Mouse (Mus musculus): Measurements from ENCODE around the gene Cuedc2.
A peak's percentile ranks its signal among the peaks of the same experiment; 100 is the strongest.

Gene Cuedc2

DNA sequence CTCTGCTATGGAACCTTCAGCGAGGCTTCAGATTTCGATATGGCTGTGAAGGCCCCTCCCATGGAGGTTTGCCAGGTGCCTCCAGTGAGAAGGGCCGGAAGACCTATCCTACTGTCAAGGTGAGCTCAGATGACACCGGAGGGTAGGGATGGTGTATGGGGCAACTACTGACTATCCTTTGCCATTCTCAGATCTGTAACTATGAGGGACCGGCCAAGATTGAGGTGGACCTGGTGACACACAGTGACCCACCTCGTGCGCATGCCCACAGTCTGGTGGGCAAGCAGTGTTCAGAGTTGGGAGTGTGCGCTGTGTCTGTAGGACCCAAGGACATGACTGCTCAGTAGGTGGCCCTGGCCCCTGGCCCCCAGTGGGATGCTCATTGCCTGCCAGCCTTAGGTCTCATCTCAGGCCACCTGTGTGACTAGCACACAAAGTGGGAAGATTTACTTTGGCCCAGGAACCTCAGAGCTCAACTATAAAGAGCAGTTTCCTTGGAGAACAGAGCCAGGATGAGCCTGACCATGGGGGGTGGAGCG is 31.7 kb downstream of the Cuedc2 start:
- no peak for DNase-seq (ENCODE audit: low spot score)

DNA sequence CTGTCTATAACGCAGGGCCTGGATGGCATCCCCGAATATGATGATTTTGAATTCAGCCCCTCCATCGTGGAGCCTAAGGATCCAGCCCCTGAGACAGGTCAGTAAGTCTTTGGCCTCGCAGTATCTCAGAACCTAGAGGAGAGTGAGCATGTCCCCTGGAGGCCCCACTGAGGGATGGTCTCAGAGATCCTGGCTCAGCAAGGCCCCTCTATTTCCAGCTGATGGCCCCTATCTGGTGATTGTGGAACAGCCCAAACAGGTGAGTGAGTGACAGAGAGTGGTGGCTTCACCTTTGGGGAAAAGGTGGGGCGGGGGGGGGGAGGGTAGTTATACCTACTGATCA is 32.3 kb downstream of the Cuedc2 start:
- no peak for DNase-seq (ENCODE audit: low spot score)

DNA sequence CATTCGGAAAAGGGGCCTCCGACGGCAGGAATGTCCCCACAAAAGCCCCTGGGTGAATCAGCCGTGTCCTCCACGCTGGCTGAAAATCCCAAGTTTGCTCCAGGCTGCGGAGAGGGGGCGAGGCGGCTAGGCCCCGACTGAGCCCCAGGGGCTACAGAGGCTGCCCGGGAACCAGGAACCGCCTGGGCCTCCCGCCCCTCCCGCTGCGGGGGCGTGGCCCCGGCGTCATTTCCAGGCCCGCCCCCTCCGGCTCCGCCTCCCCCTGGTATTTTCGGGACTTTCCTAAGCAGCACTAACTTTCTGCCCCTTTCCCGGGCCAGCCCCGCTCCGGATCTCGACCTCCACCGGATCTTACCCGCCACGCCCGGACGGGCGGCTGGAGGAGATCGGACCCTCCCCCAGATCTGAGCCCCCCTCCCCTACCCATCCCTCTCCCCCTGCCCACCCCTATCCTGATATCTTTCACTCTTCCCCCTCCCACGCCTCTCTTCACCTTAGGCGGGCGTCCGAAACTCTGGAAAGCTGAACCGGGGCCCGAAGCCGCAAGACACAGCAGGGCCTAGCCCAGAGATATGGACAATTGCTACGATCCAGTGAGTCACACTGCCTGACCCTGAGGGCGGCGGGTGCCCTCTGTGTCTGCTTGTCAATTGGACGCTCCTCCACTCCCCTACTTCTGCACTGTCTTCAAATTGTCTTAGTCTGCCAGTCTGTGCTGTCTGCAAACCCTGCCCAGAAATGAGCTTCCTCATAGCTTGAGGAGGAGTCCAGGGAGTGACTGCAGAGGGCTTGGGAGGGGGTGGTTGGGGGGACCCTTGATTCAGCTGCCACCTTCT is 32.9 kb downstream of the Cuedc2 start:
- DNase-seq (ENCODE audit: low spot score) = peak; percentile 89

DNA sequence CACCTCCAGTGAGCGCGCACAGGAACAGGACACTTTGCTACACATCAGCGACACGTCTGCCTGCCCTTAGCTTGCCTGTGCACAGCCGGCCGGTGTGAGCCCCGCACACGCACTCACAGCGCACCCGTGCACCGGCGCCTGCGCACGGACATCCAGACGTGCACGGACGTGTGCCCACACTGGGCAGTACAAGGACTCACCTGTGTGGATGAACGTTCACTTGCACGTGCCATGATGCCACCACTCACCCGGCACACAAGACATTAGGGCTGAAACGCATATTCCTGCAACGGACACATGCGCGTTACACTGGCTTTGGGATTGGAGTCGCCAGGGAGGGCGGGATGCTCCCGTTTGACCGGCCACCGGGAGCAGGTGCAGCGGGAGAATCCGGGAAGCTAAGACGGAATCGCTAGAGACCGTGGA is 33.6 kb downstream of the Cuedc2 start:
- no peak for DNase-seq (ENCODE audit: low spot score)

DNA sequence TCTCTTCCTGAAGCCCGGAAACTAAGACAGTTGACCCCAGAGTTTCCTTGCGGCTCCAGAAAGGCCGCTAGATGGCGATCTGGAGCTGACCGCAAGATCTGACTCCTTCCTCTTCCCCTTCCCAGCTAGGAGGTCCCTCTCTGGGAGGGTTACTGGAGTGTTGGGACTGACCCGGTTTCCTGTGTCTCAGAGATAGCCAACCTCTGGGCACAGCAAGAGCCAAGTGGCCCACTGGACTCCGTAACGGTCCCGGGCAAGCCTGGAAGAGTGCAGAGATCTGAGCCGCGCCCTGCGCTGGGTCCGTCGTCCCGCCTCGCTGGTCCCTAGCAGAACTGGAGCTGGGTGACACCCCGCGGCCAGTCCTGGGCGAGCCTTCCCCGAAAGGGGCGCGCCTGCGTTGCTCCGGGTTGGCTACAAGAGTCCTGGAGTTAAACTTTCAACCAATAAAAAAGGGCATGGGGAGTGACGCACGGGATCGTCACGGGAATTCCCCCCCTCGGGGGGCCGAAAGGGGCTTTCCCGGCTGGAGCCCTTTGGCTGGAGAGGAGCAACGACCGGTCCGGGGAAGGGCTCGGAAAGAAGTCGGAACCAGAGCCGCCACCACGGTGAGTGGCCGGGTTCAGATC is 34.2 kb downstream of the Cuedc2 start, which contains the start of gene Nfkb2:
Gene Nfkb2, plus strand, starts transcription at position 105 of the 626 bp plus-strand sequence.
- peak; percentile 88 for DNase-seq (ENCODE audit: low spot score)

DNA sequence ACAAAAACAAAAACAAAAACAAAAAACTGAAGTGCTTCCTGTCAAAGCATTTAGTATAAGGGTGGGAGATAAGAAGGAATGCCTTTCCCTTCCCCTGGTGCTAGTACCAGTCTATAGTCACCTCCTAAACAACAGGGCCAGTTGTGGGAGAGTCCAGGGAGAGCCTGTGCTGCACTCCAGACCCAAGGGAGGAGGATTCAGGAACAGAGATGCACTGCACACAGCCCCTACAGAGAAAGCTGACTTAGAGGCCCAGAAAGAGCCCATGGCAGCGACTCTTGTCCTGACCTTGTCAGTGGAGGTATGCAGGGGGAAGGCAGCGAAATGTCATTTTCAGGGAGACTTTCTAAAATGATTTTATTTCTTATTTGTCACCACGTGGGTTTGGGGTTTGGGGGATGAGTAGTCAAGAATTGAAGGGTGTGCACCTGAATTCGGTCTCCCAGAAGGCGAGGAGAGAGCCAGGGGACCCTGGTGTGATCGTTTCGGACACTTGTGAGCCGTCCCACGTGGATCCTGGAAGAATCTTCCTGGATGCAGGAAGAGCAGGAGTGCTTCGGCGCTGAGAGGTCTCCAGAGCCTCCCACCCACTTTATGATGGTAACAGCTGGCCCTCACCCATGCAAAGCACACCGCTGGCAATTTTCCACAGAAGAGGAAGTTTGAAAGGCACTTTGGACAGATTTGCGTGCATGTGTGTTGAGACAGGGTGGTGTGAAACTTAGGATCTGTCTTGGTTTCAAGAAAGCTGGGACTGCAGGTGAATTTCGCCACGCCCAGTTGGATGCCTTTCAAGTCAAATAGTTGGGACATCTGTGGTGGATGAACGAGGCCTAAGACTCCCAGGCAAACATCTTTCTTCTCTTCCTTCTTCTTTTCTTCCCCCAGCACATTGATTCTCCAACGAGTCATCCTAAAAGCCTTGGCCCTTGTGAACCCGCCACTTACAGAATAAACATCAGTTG is 35.0 kb downstream of the Cuedc2 start:
- no peak for DNase-seq (ENCODE audit: low spot score)

DNA sequence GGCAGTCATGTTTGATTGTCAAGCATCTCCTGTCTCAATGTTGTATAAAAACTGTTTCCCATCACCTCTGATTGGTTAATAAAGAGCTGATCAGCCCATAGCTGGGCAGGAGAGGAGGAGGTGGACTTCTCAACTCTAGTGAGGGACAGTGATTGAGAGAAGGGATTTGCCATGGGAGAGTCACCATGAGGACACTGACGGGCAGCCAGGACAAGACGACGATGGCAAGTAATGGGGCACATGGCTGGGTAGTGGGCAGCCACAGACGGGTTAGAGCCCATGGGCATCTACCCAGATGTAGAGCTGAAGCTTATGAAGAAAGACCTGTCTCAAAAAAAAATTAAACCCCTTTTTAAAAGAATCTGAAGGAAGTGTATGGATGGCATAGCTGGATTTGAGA is 36.0 kb downstream of the Cuedc2 start:
- DNase-seq (ENCODE audit: low spot score) = no peak

DNA sequence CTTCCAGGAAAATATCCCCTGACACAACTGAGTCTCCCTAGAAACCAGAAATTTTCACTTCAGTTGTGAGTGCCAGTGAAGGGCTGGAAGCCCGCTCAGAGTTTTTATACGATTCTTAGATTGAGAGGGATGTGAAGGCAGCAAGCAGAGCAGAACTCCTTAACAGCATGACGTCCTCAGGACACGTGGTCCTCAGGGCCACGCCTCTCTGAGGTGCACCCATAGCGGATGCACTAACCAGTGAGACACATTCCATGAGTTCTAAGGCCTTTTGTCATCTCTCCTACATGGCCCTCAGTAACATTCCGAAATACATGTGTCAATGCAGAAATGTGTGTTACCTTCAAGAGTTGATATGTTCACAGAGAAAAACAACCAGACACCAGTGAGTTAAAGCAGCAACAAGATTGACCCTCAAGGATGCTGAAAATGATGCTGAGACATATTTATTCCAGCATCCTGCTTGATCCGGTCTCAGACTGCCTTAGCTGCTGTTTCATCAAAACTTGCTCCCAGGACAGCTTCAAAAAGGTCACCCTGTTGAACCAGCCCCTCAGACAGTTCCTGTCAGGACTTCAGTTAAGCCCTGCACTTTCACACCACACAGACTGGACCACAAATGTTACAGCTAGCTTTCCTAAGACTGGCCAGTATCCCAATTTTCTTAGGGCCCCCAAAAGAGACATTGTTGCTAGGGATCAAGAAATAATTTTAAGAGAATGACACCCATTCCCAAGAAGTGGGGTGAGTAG is 38.0 kb downstream of the Cuedc2 start:
- no peak for DNase-seq (ENCODE audit: low spot score)

DNA sequence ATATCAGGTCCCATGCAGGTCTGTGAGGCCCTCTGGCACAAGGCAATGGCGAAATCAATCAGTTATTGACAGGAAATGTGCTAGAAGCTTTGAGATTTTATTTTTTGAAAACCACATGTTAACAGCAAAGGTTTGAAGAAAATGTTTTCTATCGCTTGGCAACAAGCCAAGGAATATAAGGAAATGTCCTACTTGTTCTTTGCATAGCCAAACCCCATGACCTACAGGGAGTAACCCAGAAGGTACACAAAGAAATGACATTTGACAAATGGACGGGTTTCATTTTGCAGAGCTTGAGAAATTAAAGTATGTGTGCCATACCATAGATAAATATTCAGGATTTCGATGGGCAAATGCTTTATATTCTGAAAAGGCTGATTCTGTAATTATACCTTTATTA is 41.6 kb downstream of the Cuedc2 start:
- no peak for DNase-seq (ENCODE audit: low spot score)

DNA sequence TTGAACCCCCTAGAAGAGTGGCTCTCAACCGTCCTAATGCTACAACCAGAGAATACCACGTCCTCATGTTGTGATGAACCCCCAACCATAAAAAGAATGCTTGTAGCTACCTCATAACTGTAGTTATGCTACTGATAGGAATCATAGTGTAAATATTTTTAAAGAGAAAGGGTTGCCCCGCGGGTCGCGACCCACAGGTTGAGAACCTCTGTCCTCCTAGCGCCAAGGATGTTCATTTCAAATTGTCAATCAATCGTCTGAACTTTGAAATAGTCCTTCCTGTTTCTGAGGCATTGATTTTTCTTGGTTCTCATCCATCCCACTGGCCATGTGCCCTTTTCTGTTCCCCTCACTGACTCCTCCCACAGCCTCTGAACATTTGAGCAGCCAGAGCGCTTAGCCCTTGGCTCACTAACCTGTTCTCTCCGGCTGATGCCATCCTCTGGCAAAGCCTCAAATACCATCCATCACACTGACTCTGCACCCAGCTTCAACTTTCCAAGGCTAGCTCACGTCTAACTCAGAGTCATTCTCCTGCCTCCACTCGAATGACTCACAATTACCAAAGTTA is 47.9 kb downstream of the Cuedc2 start:
- no peak for DNase-seq (ENCODE audit: low spot score)

DNA sequence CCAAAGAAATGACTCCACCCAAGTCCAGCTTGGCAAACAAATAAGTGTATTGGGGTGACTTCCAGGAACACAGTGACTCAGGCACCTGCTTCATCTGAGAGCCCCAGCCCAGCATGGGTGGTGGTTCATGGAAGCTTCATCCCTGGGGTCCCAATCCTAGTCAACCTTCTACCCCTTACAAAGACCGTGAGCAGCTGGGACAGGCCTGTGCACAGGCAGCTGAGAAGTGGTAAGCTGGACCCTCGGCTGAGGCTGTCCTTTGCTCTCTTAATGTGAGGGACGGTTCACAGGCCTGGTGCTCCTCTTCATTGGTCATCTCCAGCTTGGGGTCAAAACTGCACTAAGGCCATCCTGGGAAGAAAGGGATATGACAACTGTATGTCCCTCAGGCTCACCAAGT is 50.9 kb downstream of the Cuedc2 start:
- no peak for DNase-seq (ENCODE audit: low spot score)

DNA sequence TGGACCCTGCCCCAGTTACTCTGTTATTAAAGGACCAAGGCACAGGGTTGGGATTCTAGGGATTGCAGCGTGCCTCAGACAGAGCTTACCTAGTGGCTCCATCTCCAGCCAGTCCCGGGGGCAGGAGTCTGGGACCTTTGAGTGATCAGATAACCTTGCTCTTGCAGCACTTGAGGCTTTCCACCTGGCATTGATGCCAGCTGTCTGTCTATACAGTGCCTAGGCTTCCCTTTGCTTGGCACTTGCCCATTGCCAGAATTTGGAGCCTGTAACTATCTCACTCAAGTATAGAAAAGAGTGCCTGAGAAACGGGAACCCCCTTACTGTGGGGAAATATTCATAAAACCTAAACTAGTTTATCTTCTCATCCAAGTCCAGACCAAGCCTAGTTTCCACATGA is 51.6 kb downstream of the Cuedc2 start:
- DNase-seq (ENCODE audit: low spot score) = no peak

DNA sequence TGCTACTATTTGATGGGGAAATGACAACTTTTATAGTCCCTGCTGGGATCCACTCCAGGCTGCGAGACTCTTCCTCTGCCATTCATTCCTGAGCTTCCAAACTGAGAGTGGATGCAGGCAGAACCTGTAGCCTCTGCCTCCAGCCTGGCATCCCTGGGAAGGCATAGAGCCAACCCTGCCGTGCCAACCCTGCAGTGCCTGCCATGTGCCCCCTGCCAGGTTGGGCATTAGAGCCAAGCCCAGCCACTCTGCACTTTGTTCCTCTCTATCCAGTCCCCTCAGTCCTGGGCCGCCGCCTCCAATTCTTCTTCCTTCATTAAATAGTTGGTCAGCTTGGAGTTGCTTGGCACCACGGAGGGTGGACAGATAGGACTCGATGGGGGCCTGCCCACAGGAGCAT is 52.5 kb downstream of the Cuedc2 start:
- DNase-seq (ENCODE audit: low spot score) = no peak

DNA sequence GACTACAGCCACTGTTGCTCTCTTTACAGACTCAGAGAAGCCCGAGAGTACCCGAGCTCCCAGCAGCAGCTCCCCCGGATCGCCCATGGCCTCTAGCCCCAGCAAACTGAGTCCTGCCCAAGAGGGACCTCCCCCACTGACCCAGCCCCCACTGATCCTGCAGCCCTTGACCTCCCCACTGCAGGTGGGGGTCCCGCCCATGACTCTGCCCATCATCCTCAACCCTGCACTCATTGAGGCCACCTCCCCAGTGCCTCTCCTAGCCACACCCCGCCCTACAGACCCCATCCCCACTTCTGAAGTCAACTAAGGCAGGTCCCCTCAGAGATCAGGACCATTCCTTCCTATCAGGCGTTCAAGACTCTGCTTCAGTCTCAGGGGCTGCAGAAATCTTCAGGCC is 52.9 kb downstream of the Cuedc2 start:
- DNase-seq (ENCODE audit: low spot score) = no peak

DNA sequence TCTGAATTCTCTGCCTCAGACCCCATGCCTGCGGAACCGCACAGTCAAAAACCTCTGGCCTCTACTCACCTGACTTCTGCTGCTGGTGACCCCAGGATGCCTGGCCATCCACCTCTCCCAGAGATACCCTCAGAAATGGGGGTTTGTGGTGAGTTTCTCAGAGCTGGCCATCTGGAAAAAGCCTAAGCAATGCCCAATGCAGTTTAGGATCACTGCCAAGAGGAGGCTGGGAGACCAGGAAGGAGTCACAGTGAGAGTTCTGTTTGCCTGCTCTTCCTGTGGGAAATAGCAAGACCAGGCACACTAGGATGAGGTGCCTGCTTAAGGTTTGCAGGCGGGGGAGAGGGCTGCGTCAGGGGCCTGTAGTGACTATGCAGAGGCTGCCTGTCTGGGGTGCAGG is 53.8 kb downstream of the Cuedc2 start:
- no peak for DNase-seq (ENCODE audit: low spot score)

DNA sequence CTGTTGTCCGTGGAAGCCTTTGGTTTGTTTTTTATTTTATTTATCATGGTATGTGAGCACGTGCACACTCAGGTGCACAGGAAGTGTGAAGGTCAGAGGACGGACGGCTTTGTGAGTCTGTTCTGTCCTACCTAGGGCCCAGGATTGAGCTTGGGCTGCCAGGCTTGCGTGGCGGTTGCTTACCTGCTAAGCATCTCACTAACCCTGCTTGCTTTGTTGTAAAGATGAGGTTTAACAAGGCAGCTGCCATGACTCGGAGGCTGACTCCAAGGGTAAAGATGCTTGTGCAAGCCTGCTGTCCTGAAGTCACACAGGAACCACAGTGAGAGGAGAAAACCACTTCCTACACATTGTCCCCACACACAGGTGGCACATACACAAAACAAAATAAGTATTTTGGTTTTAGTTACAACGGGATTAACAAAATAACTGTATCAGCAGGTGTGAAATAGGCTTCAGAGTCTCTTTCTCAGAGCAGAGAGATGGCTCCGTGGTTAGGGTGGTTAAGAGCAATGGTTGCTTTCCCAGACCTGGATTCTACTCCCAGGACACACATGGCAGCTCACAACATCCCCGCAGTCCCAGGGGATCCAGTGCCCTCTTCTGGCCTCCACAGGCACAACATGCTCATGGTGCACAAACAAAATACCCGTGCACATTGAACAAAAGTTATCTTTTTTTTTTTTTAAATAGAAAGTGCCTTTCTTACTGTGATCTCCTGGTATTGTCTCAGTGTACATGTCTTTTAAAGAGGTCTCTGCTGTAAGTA is 56.2 kb downstream of the Cuedc2 start:
- no peak for DNase-seq (ENCODE audit: low spot score)

Data from spleen, adult 12 weeks (tissue).